Comparison of ENCODE assay signal across 15 mouse cellular contexts in genomic region chr2:11038440-11038839, GRCm38 (mm10).
"Had no signal": no experiment of that assay in that cellular context is flagged by ENCODE, and none has a peak within 500 bp of the region (broad histone marks: within the 10 kb centered on the region; RNA-seq: fewer than 3 reads in every experiment).

No protein-coding gene starts in this region.

- H3K4me3 ChIP-seq: neural tube, embryonic 13.5 days; neural tube, embryonic 15.5 days; stomach, embryonic 15.5 days had no signal

- H3K4me2 ChIP-seq: neural tube, embryonic 13.5 days; neural tube, embryonic 15.5 days; stomach, embryonic 15.5 days had no signal

- H3K27ac ChIP-seq: neural tube, embryonic 13.5 days; neural tube, embryonic 15.5 days; stomach, embryonic 15.5 days; stomach, postnatal 0 days had no signal

- H3K4me1 ChIP-seq: stomach, embryonic 15.5 days had no signal

- H3K9ac ChIP-seq: neural tube, embryonic 13.5 days; neural tube, embryonic 15.5 days; stomach, embryonic 15.5 days had no signal

- H3K9me3 ChIP-seq: neural tube, embryonic 13.5 days; neural tube, embryonic 15.5 days; stomach, embryonic 15.5 days had no signal

- H3K36me3 ChIP-seq: neural tube, embryonic 13.5 days; neural tube, embryonic 15.5 days; stomach, embryonic 15.5 days had no signal

- DNase-seq: right cerebral cortex, adult 18-20 months; right cerebral cortex, postnatal 14 days; right cerebral cortex, postnatal 25 days; right cerebral cortex, postnatal 4 days; spleen, adult 18-20 months; thymus, adult 18-20 months; thymus, adult 2 months; thymus, postnatal 14 days; thymus, postnatal 25 days; thymus, postnatal 36 days; thymus, postnatal 4 days had no signal

- H3K27me3 ChIP-seq: neural tube, embryonic 15.5 days; stomach, embryonic 15.5 days had no signal
